Mouse (Mus musculus): ENCODE measurements around the gene Rplp1. TPM values are rescaled to one million over a fixed set of nuclear protein-coding genes. Genes with fewer than 3 reads are reported as not detected.

Gene Rplp1
- total RNA-seq, 2 experiments from 2014 or later: 1,411 to 1,467 TPM

GRCm38 (mm10) chr9:61915393-61916005 lies 1.2 kb upstream of the Rplp1 start:
- no peak for DNase-seq (ENCODE audit: low spot score in 2 of 2)
- intact Hi-C loops (cut with DNase I): no loop called here

DNA sequence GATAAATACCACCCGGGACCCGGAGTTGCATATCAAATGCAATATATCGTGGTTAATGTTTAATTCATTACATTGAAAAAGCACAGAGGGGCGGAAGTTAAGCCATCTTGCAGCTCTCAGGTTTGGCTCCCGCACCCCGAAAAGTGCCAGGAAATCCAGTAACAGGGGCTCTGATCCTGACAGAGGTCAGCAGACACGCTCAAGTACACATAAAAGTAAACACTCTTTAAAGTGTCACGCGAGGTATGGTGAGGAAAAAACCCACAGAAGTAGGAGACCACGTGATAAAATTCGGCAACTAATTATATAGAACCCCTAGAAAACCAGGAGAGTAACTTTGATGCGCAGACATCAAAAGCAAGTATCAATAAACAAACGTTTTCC lies 567 bp upstream of the Rplp1 start:
- intact Hi-C loops (cut with DNase I): no loop called here
- no peak for DNase-seq (ENCODE audit: low spot score in 2 of 2)

DNA sequence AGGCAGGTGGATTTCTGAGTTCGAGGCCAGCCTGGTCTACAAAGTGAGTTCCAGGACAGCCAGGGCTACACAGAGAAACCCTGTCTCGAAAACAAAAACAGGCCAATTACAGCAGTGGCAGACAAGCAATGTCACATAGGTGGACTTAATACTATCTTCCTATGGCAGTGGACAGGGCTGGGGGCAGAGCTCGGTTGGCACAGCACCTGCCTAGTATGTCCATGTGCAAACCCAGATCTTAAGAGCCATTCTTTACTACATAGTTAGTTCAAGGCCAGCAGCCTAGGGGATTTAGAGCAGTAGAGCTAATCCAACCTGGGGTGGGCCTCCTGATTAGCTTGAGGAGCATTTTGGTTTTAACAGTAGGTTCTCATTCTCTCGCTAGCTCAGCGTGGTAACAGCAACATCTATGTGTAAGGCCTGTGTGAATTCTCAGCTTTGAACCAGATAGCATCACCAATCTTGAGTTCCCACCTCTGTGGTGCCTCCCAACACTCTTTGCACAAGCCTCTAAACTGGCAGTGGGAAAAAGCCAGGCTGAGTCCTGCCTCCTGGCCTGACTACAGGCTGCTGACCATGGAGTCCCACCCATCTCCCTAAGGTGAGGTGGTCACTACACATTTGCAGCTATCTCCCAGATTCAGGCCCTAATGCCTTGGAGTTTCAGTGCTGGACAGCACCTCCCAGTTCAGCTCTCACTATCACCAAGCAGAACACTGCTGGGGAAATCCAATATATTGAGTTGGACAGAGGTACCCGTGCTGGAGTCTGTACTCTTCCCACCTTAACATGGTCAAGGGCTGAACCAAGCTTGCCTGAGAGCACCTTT lies 2.8 kb downstream of the Rplp1 start:
- DNase-seq (ENCODE audit: low spot score in 2 of 2): no peak
- intact Hi-C loops (cut with DNase I): no loop called here

GRCm38 (mm10) chr9:61910526-61911256 lies 3.7 kb downstream of the Rplp1 start:
- no peak for DNase-seq (ENCODE audit: low spot score in 2 of 2)
- intact Hi-C loops (cut with DNase I): no loop called here

GRCm38 (mm10) chr9:61909633-61910032 lies 4.7 kb downstream of the Rplp1 start:
- no peak for DNase-seq (ENCODE audit: low spot score in 2 of 2)
- intact Hi-C loops (cut with DNase I): no loop called here

DNA sequence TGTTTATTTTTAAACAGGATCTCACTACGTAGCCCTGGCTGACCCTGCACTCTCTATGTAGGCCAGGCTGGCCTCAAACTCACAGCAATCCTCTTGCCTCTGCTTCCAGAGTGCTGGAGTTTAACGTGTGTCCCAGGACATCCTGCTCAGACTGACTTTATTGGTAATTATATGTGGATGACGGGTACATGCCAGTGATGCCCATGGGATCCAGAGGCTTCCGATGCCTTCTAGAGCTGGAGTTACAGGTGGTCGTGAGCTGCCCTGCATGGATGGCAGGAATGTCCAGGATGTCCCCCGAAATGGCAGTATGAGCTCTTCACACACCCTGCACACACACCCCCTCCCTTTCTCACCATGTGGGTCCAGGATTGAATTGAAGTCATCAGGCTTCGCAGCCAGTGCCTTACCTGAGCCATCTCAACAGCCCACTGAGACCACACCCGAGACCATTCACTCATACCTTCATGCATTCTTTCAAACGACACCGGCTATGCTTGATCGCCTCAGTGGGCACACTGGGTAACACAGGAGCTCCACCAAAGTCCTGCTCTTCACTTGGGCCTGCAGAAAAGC lies 5.4 kb downstream of the Rplp1 start:
- intact Hi-C loops (cut with DNase I): no loop called here
- no peak for DNase-seq (ENCODE audit: low spot score in 2 of 2)

DNA sequence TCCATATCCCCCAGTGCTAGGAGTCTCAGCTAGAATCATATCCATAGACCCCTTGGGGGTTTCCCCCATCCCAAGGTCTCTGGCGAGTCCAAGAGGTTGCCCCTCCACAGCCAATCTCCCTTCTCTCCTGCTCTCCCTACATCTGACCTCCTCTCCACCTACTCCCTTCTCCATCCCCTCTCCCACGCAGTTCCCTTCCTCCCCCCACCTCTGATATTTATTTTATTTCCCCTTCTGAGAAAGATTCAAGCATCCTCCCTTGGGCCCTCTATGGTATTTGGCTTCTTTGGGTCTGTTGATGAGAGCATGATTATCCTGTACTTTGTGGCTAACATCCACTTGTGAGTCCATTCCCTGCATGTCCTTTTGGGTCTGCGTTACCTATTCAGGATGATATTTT lies 6.0 kb downstream of the Rplp1 start:
- intact Hi-C loops (cut with DNase I): no loop called here
- no peak for DNase-seq (ENCODE audit: low spot score in 2 of 2)

DNA sequence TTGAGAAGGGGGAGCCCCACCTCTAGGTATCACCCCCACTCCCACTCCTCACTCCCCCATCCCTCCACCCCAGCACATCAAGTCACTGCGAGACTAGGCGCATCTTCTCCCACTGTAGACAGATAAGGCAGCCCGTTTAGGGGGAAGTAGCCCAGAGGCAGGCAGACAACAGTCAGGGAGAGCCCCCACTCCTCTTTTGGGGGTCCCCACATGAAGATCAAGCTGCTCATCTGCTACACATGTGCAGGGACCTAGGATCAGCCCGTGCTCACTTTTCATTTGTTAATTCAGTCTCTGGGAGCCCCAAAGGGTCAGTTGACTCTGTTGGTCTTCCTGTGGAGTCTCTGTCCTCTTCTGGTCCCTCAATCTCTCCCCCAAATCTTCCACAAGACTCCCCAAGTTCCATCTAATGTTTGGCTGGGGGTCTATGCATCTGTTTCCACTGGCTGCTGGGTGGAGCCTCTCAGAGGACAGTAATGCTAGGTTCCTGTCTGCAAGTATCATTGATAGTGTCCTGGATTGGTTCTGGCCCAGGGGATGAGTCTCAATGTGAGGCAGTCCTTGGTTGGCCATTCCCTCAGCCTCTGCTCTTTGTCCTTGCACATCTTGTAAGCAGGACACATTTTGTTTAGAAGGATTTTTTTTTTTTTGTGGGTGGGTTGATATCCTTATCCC lies 6.6 kb downstream of the Rplp1 start:
- intact Hi-C loops (cut with DNase I): no loop called here

DNA sequence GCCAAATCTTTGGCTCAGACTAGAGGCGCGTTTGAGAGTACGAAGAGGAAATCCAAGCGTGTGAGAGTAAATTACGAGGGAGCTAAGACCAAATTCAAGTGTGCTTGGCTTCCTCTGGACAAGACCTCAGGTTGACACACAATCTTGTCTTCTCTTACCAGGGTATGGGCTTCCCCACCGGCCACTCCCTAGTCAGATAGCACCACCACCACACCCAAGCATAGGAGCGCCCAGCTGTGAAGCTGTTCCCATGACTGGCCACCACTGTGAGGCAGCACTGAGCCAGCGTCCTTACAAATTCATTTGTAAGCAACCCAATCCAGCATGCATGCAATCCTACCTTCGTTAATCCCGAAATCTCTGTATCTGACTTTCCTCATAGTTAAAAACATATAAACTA lies 7.4 kb downstream of the Rplp1 start:
- peak in 1 of 2 experiments; percentile 40 for DNase-seq (ENCODE audit: low spot score in 2 of 2)
- intact Hi-C loops (cut with DNase I): no loop called here

More for the DNA sequence above, 6.6 kb downstream of the Rplp1 start:
- no peak for DNase-seq (ENCODE audit: low spot score in 2 of 2)

GRCm38 (mm10) chr9:61905576-61905975 lies 8.8 kb downstream of the Rplp1 start:
- intact Hi-C loops (cut with DNase I): no loop called here
- no peak for DNase-seq (ENCODE audit: low spot score in 2 of 2)

- DNase-seq (ENCODE audit: low spot score in 2 of 2): no peak
- intact Hi-C loops (cut with DNase I): no loop called here
Measured at GRCm38 (mm10) chr9:61904201-61904600, 10.1 kb downstream of the Rplp1 start.

DNA sequence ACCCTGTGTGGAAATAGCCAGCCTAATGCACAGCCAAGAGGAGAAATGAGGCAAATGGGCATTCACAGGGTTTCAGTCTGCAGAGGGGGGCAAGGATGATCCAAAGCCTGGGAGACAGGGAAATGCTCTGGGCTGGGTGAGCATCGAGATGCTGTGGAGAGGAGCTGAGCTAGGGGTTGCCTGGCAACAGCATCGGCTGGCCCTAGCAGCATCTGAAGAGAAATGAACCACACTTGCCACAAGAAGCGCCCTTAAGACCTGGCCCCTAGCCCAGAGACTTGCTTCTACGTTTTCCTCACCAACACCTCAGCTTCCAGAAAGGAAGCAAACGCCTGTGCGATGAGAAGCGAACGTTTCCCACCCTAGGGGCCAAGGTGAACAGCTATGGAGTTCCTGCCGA lies 11.9 kb downstream of the Rplp1 start:
- DNase-seq (ENCODE audit: low spot score in 2 of 2): peak; percentile 54 to 73
- intact Hi-C loops (cut with DNase I): no loop called here

DNA sequence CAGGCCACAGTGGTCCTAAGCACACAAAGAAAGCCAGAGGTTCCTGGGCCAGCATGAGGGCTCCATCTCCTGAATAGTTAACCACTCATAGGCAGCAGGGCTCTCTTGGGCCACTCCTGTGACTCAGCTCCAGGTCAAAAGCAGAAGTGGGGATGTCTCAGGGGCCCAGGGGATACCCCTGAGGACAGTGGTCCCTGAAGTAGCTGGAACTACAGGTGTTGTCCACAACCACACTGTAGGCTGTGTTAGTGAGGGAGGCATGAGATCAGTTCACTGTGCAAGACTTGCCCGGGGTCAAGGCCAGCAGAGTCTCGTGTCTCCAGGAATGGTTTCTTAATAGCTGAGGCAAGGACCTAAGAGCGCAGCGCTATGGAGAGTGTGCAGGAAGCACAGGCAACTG lies 12.8 kb downstream of the Rplp1 start:
- intact Hi-C loops (cut with DNase I): no loop called here
- no peak for DNase-seq (ENCODE audit: low spot score in 2 of 2)

GRCm38 (mm10) chr9:61899804-61900203 lies 14.5 kb downstream of the Rplp1 start:
- peak; percentile 80 to 92 for DNase-seq (ENCODE audit: low spot score in 2 of 2)
- intact Hi-C loops (cut with DNase I): loop anchor here (1.0 to 10.0 kb wide), 2 partner anchors 615 to 1005 kb away; no protein-coding TSS in a partner anchor

GRCm38 (mm10) chr9:61898401-61898800 lies 15.9 kb downstream of the Rplp1 start:
- intact Hi-C loops (cut with DNase I): loop anchor here (10.0 kb wide), 1 partner anchor 614 kb away; no protein-coding TSS in a partner anchor
- peak; percentile 89 to 93 for DNase-seq (ENCODE audit: low spot score in 2 of 2)

DNA sequence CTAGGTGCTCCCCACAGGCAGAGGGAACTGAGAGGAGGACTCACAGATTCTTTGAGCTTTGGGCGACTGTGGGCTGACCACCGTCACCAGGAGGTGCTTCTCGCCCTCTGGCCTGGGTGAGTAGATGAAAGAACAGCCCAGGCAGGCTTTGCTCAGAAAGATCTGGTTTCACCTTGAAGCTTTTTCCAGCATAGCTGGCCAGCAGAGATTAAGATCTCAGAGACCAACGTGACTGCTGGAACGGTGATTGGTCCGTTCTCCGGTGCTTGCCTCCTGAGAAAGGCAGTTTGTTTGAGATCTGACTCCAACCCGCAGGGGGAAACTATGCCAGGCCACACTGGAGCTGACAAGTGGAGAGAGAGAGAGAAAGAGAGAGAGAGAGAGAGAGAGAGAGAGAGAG lies 19.3 kb downstream of the Rplp1 start:
- DNase-seq (ENCODE audit: low spot score in 2 of 2): no peak
- intact Hi-C loops (cut with DNase I): loop anchor here (10.0 kb wide), 1 partner anchor 610 kb away; no protein-coding TSS in a partner anchor

DNA sequence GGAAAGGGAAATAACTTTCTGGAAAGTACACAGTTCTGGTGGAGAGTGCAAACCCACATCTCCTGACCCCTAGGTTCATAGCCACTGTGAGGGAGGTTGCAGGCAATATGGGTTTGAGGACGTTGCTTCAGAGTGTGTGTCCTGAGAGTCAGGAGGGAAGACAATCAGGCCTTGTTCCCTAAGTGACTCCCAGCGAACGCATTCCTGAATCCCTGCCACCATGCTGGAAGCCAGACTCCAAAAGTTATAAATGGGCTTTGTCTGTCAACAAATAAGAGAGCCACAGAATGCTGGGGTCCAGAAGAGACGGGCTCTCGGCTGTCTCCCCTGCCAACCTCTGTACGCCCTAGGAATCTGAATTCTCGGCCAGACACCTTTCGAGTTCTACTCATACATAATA lies 24.5 kb downstream of the Rplp1 start:
- DNase-seq (ENCODE audit: low spot score in 2 of 2): no peak
- intact Hi-C loops (cut with DNase I): loop anchor here (5.0 to 10.0 kb wide), 2 partner anchors 53 to 605 kb away; no protein-coding TSS in a partner anchor

GRCm38 (mm10) chr9:61887661-61888379 lies 26.5 kb downstream of the Rplp1 start:
- no peak for DNase-seq (ENCODE audit: low spot score in 2 of 2)
- intact Hi-C loops (cut with DNase I): loop anchor here (5.0 kb wide), 1 partner anchor 51 kb away; no protein-coding TSS in a partner anchor
